Mouse (Mus musculus): Measurements from ENCODE around the gene Cbln1. TPM values are rescaled to one million over a fixed set of nuclear protein-coding genes. Genes with fewer than 3 reads are reported as not detected.

The Cbln1 gene
- polyA plus RNA-seq, 1 experiment from 2014 or later = not detected

GRCm38 (mm10) chr8:87481396-87481795, 9.0 kb upstream of the Cbln1 start:
- H3K9ac ChIP-seq = no peak overlapping the region
- WGBS (ENCODE audit: insufficient replicate concordance) = 65% methylated on average over 1 of the region's 1 CpGs
- no peak for ATAC-seq

GRCm38 (mm10) chr8:87478221-87478620, 5.8 kb upstream of the Cbln1 start:
- Histone ChIP-seq H3K4me3 (no peak overlapping the region), H3K4me1 (peaks cover 4% of the 10 kb centered on the region; the same call in 1 of the 2 replicates), H3K27me3 (replicated peaks) (peaks cover 38% of the 10 kb centered on the region), H3K4me2 (no peak overlapping the region), H3K36me3 (no peaks in the 10 kb centered on the region), H3K27ac (no peak overlapping the region), H3K9me3 (replicated peaks) (no peaks in the 10 kb centered on the region), H3K9ac (no peak overlapping the region)
- ATAC-seq = no peak
- WGBS (ENCODE audit: insufficient replicate concordance) = 43% methylated on average over 3 of the region's 3 CpGs

More at GRCm38 (mm10) chr8:87481396-87481795, 9.0 kb upstream of the Cbln1 start:
- Histone ChIP-seq H3K4me2 (no peak overlapping the region), H3K4me1 (no peaks in the 10 kb centered on the region), H3K27ac (no peak overlapping the region), H3K4me3 (no peak overlapping the region), H3K9me3 (replicated peaks) (no peaks in the 10 kb centered on the region), H3K27me3 (replicated peaks) (peaks cover 11% of the 10 kb centered on the region), H3K36me3 (no peaks in the 10 kb centered on the region)

- WGBS (ENCODE audit: insufficient replicate concordance) = 46% methylated on average over 3 of the region's 3 CpGs
- Histone ChIP-seq H3K9me3 (replicated peaks) (no peaks in the 10 kb centered on the region), H3K27ac (no peak overlapping the region), H3K4me2 (no peak overlapping the region), H3K9ac (no peak overlapping the region), H3K36me3 (no peaks in the 10 kb centered on the region), H3K27me3 (replicated peaks) (peaks cover 49% of the 10 kb centered on the region), H3K4me1 (peaks cover 14% of the 10 kb centered on the region), H3K4me3 (no peak overlapping the region)
- ATAC-seq = no peak
Observed at GRCm38 (mm10) chr8:87477102-87477645, 4.8 kb upstream of the Cbln1 start.

- Histone ChIP-seq H3K4me1 (peaks cover 21% of the 10 kb centered on the region), H3K27me3 (replicated peaks) (peaks cover 65% of the 10 kb centered on the region), H3K27ac (no peak overlapping the region), H3K9me3 (replicated peaks) (no peaks in the 10 kb centered on the region), H3K4me3 (no peak overlapping the region), H3K4me2 (no peak overlapping the region), H3K36me3 (no peaks in the 10 kb centered on the region), H3K9ac (no peak overlapping the region)
- WGBS (ENCODE audit: insufficient replicate concordance) = 58% methylated on average over 3 of the region's 3 CpGs
- no peak for ATAC-seq
Observed at GRCm38 (mm10) chr8:87475551-87475950, 3.1 kb upstream of the Cbln1 start.

- Histone ChIP-seq H3K27me3 (replicated peaks) (peaks cover 76% of the 10 kb centered on the region), H3K9ac (no peak overlapping the region), H3K4me3 (no peak overlapping the region), H3K4me1 (peaks cover 21% of the 10 kb centered on the region), H3K4me2 (no peak overlapping the region), H3K9me3 (replicated peaks) (no peaks in the 10 kb centered on the region), H3K36me3 (no peaks in the 10 kb centered on the region), H3K27ac (no peak overlapping the region)
- 51% methylated on average over 8 of the region's 8 CpGs for WGBS (ENCODE audit: insufficient replicate concordance)
- ATAC-seq = no peak
Observed at GRCm38 (mm10) chr8:87474379-87474778, 2.0 kb upstream of the Cbln1 start.

GRCm38 (mm10) chr8:87473940-87474339, 1.5 kb upstream of the Cbln1 start:
- H3K9ac ChIP-seq = no peak overlapping the region
- ATAC-seq = no peak
- WGBS (ENCODE audit: insufficient replicate concordance) = 38% methylated on average over 2 of the region's 2 CpGs
- H3K4me2 ChIP-seq = no peak overlapping the region
- H3K27me3 ChIP-seq (replicated peaks) = peaks cover 81% of the 10 kb centered on the region
- no peaks in the 10 kb centered on the region for H3K9me3 ChIP-seq (replicated peaks)
- no peak overlapping the region for H3K4me3 ChIP-seq
- no peak overlapping the region for H3K27ac ChIP-seq
- no peaks in the 10 kb centered on the region for H3K36me3 ChIP-seq
- peaks cover 21% of the 10 kb centered on the region for H3K4me1 ChIP-seq

- Histone ChIP-seq H3K4me3 (peak overlapping the region; percentile 53), H3K9ac (no peak overlapping the region), H3K27me3 (replicated peaks) (peaks cover 87% of the 10 kb centered on the region), H3K27ac (no peak overlapping the region), H3K36me3 (no peaks in the 10 kb centered on the region), H3K4me2 (peak overlapping the region; percentile 85), H3K9me3 (replicated peaks) (no peaks in the 10 kb centered on the region), H3K4me1 (peaks cover 21% of the 10 kb centered on the region)
- 1% methylated on average over 30 of the region's 30 CpGs for WGBS (ENCODE audit: insufficient replicate concordance)
- no peak for ATAC-seq
Observed at GRCm38 (mm10) chr8:87473314-87473713, 905 bp upstream of the Cbln1 start.

- WGBS (ENCODE audit: insufficient replicate concordance) = 3% methylated on average over 35 of the region's 36 CpGs
- Histone ChIP-seq H3K27me3 (replicated peaks) (peaks cover 95% of the 10 kb centered on the region), H3K27ac (no peak overlapping the region), H3K4me1 (peaks cover 21% of the 10 kb centered on the region), H3K9me3 (replicated peaks) (no peaks in the 10 kb centered on the region), H3K4me2 (peak overlapping the region; percentile 85), H3K9ac (no peak overlapping the region), H3K36me3 (no peaks in the 10 kb centered on the region), H3K4me3 (peak overlapping the region; percentile 53)
- no peak for ATAC-seq
Observed at GRCm38 (mm10) chr8:87471603-87472270, 672 bp downstream of the Cbln1 start.

GRCm38 (mm10) chr8:87470834-87471602, 1.4 kb downstream of the Cbln1 start:
- no peak overlapping the region for H3K4me3 ChIP-seq
- H3K4me2 ChIP-seq = no peak overlapping the region
- peaks cover 21% of the 10 kb centered on the region for H3K4me1 ChIP-seq
- no peak overlapping the region for H3K27ac ChIP-seq
- H3K9ac ChIP-seq = no peak overlapping the region
- H3K27me3 ChIP-seq (replicated peaks) = peaks cover 98% of the 10 kb centered on the region
- H3K36me3 ChIP-seq = no peaks in the 10 kb centered on the region
- no peak for ATAC-seq
- 2% methylated on average over 32 of the region's 32 CpGs for WGBS (ENCODE audit: insufficient replicate concordance)
- no peaks in the 10 kb centered on the region for H3K9me3 ChIP-seq (replicated peaks)

- Histone ChIP-seq H3K27ac (no peak overlapping the region), H3K4me3 (no peak overlapping the region), H3K9ac (no peak overlapping the region), H3K27me3 (replicated peaks) (peaks cover 99% of the 10 kb centered on the region), H3K36me3 (no peaks in the 10 kb centered on the region), H3K4me2 (no peak overlapping the region), H3K4me1 (peaks cover 21% of the 10 kb centered on the region), H3K9me3 (replicated peaks) (no peaks in the 10 kb centered on the region)
- no peak for ATAC-seq
- WGBS (ENCODE audit: insufficient replicate concordance) = 2% methylated on average over 59 of the region's 59 CpGs
Observed at GRCm38 (mm10) chr8:87469931-87470833, 2.2 kb downstream of the Cbln1 start.

GRCm38 (mm10) chr8:87468958-87469815, 3.2 kb downstream of the Cbln1 start:
- Histone ChIP-seq H3K4me1 (peaks cover 21% of the 10 kb centered on the region), H3K36me3 (no peaks in the 10 kb centered on the region), H3K27me3 (replicated peaks) (peaks cover 94% of the 10 kb centered on the region), H3K9ac (no peak overlapping the region), H3K4me2 (no peak overlapping the region), H3K4me3 (no peak overlapping the region), H3K9me3 (replicated peaks) (no peaks in the 10 kb centered on the region), H3K27ac (no peak overlapping the region)
- ATAC-seq = no peak
- whole genome bisulfite sequencing (ENCODE audit: insufficient replicate concordance) = 4% methylated on average over 45 of the region's 45 CpGs

Data from liver, embryonic 12.5 days (tissue).